16 mouse cellular contexts compared by ENCODE assay signal in the genomic region with DNA sequence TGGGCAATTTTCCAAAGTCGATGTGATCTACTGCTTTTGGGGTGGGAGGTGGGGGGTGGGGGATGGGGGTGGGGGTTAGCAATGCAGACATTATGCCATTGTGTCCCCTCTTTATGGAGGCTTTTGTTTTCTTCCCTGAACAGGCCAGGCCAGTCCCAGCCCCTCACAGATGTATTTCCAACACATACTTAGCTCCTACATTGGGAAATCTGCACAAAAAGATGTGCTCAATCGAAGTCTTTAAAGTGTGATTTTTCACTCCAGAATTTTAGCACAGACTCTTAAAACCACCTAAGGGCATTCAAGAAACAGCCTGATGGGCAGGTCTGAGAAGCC. TPM values are rescaled to one million over a fixed set of nuclear protein-coding genes. Genes with fewer than 3 reads are reported as not detected.
DNase-seq lines count a peak whose midpoint lies in the region; ATAC-seq and TF ChIP-seq lines count a peak whose summit lies in the region.
"Had no signal": no experiment of that assay in that cellular context is flagged by ENCODE, and none has a peak within 500 bp of the region (broad histone marks: within the 10 kb centered on the region; RNA-seq: fewer than 3 reads in every experiment).

No protein-coding gene starts in this region.

- WGBS in forebrain, embryonic 14.5 days, result 45% methylated on average over 2 of the region's 2 CpGs
- WGBS in hindbrain, embryonic 10.5 days, result 92% methylated on average over 2 of the region's 2 CpGs
- 49% methylated on average over 2 of the region's 2 CpGs for WGBS in midbrain, embryonic 15.5 days

- peak overlapping the region; percentile 40; the same call in 1 of the 2 replicates for H3K27ac ChIP-seq in left cerebral cortex, adult 2 months
- peak overlapping the region; percentile 59 for H3K27ac ChIP-seq in forebrain, embryonic 14.5 days (ENCODE audit: low read depth, low read length)
- H3K27ac ChIP-seq in hindbrain, embryonic 10.5 days, result peak overlapping the region; percentile 16; the same call in 1 of the 2 replicates
- H3K27ac ChIP-seq in midbrain, embryonic 15.5 days, result peak overlapping the region; percentile 73
- H3K27ac ChIP-seq: liver, embryonic 15.5 days; stomach, embryonic 15.5 days had no signal

- no peak overlapping the region for H3K9ac ChIP-seq in forebrain, embryonic 14.5 days (ENCODE audit: low read length)
- H3K9ac ChIP-seq in midbrain, embryonic 15.5 days, result no peak overlapping the region
- H3K9ac ChIP-seq: heart, embryonic 12.5 days; liver, embryonic 15.5 days; stomach, embryonic 15.5 days had no signal

- peak; percentile 32; the same call in 1 of the 2 replicates for ATAC-seq in forebrain, embryonic 14.5 days
- ATAC-seq in midbrain, embryonic 15.5 days (replicated peaks), result no peak
- ATAC-seq: intestine, postnatal 0 days had no signal

- intact Hi-C loops in left cerebral cortex, adult 2 months (cut with DNase I), result no loop called here

- no peak for DNase-seq in left cerebral cortex, adult 2 months (ENCODE audit: extremely low spot score in 1 of 2, low spot score in 2 of 2)
- DNase-seq in left cerebral cortex, adult 11 months (ENCODE audit: low spot score), result no peak
- DNase-seq in forebrain, embryonic 14.5 days (ENCODE audit: low spot score), result no peak
- no peak for DNase-seq in hindbrain, embryonic 10.5 days (ENCODE audit: low spot score)
- DNase-seq in adrenal gland, adult (ENCODE audit: inconsistent age in 2 of 2, low spot score in 1 of 2), result no peak
- no peak for DNase-seq in right cerebral cortex, adult 18-20 months
- no peak for DNase-seq in spleen, postnatal 36 days (ENCODE audit: low spot score in 2 of 2)
- DNase-seq: adrenal gland, postnatal 14 days; cerebellum, adult 18-20 months; kidney, postnatal 10 days; thymus, postnatal 14 days had no signal

- H3K9me3 ChIP-seq in forebrain, embryonic 14.5 days (replicated peaks; ENCODE audit: control insufficient read depth, low read length), result no peaks in the 10 kb centered on the region
- H3K9me3 ChIP-seq in hindbrain, embryonic 10.5 days, result no peaks in the 10 kb centered on the region
- no peaks in the 10 kb centered on the region for H3K9me3 ChIP-seq in midbrain, embryonic 15.5 days
- H3K9me3 ChIP-seq: heart, embryonic 12.5 days; liver, embryonic 15.5 days; stomach, embryonic 15.5 days had no signal

- no peaks in the 10 kb centered on the region for H3K27me3 ChIP-seq in forebrain, embryonic 14.5 days (replicated peaks; ENCODE audit: control insufficient read depth, insufficient read depth, low read length)
- no peaks in the 10 kb centered on the region for H3K27me3 ChIP-seq in hindbrain, embryonic 10.5 days (ENCODE audit: insufficient read depth, poor library complexity, severe bottlenecking)
- H3K27me3 ChIP-seq in midbrain, embryonic 15.5 days (replicated peaks), result no peaks in the 10 kb centered on the region
- H3K27me3 ChIP-seq: heart, embryonic 12.5 days; liver, embryonic 15.5 days; stomach, embryonic 15.5 days had no signal

- peaks cover 93% of the 10 kb centered on the region for H3K36me3 ChIP-seq in forebrain, embryonic 14.5 days (ENCODE audit: control insufficient read depth, insufficient read depth, low read length)
- peaks cover 100% of the 10 kb centered on the region for H3K36me3 ChIP-seq in hindbrain, embryonic 10.5 days
- H3K36me3 ChIP-seq in midbrain, embryonic 15.5 days (replicated peaks), result peaks cover 21% of the 10 kb centered on the region

- H3K4me1 ChIP-seq in forebrain, embryonic 14.5 days (ENCODE audit: control insufficient read depth, insufficient read depth, low read length), result peaks cover 11% of the 10 kb centered on the region
- H3K4me1 ChIP-seq in hindbrain, embryonic 10.5 days (replicated peaks), result peaks cover 9% of the 10 kb centered on the region; the same call in 1 of the 2 replicates
- peaks cover 22% of the 10 kb centered on the region; the same call in 1 of the 2 replicates for H3K4me1 ChIP-seq in midbrain, embryonic 15.5 days
- H3K4me1 ChIP-seq: liver, embryonic 15.5 days; stomach, embryonic 15.5 days had no signal

- TF ChIP-seq CTCF in left cerebral cortex, adult 2 months (IDR thresholded peaks at IDR 0.05), result no peak

- no peak overlapping the region for H3K4me2 ChIP-seq in forebrain, embryonic 14.5 days (ENCODE audit: low read length)
- no peak overlapping the region for H3K4me2 ChIP-seq in midbrain, embryonic 15.5 days
- H3K4me2 ChIP-seq: heart, embryonic 12.5 days; liver, embryonic 15.5 days; stomach, embryonic 15.5 days had no signal

- no peak overlapping the region for H3K4me3 ChIP-seq in left cerebral cortex, adult 2 months
- H3K4me3 ChIP-seq in forebrain, embryonic 14.5 days (ENCODE audit: low read depth, low read length), result no peak overlapping the region
- H3K4me3 ChIP-seq in hindbrain, embryonic 10.5 days, result no peak overlapping the region
- no peak overlapping the region for H3K4me3 ChIP-seq in midbrain, embryonic 15.5 days
- H3K4me3 ChIP-seq: heart, embryonic 12.5 days; liver, embryonic 15.5 days; stomach, embryonic 15.5 days had no signal

RNA-seq across cellular contexts. Expression of a gene that starts 59.5 kb away (rescaled TPM):
- 100 to 1,000 TPM; 182 to 188 TPM for total RNA-seq in left cerebral cortex, adult 2 months (2021)
- 43.3 and 58.0 TPM in 2 replicates for polyA plus RNA-seq in forebrain, embryonic 14.5 days (2014; fragmentation: Nextera tagmentation; extraction: Ambion mirVana)
- polyA plus RNA-seq in hindbrain, embryonic 10.5 days (2016; fragmentation: Nextera tagmentation; extraction: Ambion mirVana), result 60.0 and 65.2 TPM in 2 replicates
- 89.8 and 93.3 TPM in 2 replicates for polyA plus RNA-seq in midbrain, embryonic 15.5 days (2015; fragmentation: Nextera tagmentation; extraction: Ambion mirVana)

Comparison
In these comparisons a context has a peak if more than half of its experiments do, and no peak if none do; other contexts are left out.
1. H3K27ac ChIP-seq: peak in every context shown above with its lines; median percentile 73 in midbrain, embryonic 15.5 days; 59 in forebrain, embryonic 14.5 days; 40 in left cerebral cortex, adult 2 months; 16 in hindbrain, embryonic 10.5 days.